Mouse (Mus musculus) lung, postnatal 0 days (tissue): ENCODE results near the gene Gm11985. TPM values are rescaled to one million over a fixed set of nuclear protein-coding genes. Genes with fewer than 3 reads are reported as not detected.

Experiments used
- ATAC-seq: fragments of 200-750 bp; cut with Nextera tagmentation; 2 replicates; pipeline ENCODE4 v1.8.0; 2017; ENCODE audit warnings: moderate library complexity
- DNase-seq: peaks from one replicate; pipeline ENCODE4 v3.0.0-alpha.2; 2016; ENCODE audit warnings: low spot score
- H3K27ac ChIP-seq: fragments of 300-500 bp; sonication (generic); 2 replicates; pipeline ENCODE4 v1.5.1; 2014; ENCODE audit warnings: antibody characterized with exemption, mild to moderate bottlenecking, low read length, mixed read lengths
- H3K27me3 ChIP-seq: fragments of 300-500 bp; sonication (generic); replicated peaks from 2 replicates; pipeline ENCODE4 v1.6.1; 2014; ENCODE audit warnings: low read length, mixed read lengths; ENCODE audit not compliant: insufficient read depth
- H3K36me3 ChIP-seq: fragments of 300-500 bp; sonication (generic); 2 replicates; pipeline ENCODE4 v1.6.1; 2014; ENCODE audit warnings: low read length, mixed read lengths; ENCODE audit not compliant: insufficient read depth
- H3K4me1 ChIP-seq: fragments of 300-500 bp; sonication (generic); 2 replicates; pipeline ENCODE4 v1.6.1; 2014; ENCODE audit warnings: antibody characterized with exemption, low read depth, low read length, mixed read lengths; ENCODE audit not compliant: insufficient read depth
- H3K4me2 ChIP-seq: fragments of 300-500 bp; sonication (generic); replicated peaks from 2 replicates; pipeline ENCODE4 v1.6.1; 2014; ENCODE audit warnings: low read depth, mild to moderate bottlenecking, low read length, moderate library complexity, mixed read lengths
- H3K4me3 ChIP-seq: fragments of 300-500 bp; sonication (generic); 2 replicates; pipeline ENCODE4 v1.5.1; 2014; ENCODE audit warnings: low read depth, low read length
- H3K9ac ChIP-seq: fragments of 300-500 bp; sonication (generic); replicated peaks from 2 replicates; pipeline ENCODE4 v1.6.1; 2014; ENCODE audit warnings: low read depth, mild to moderate bottlenecking
- H3K9me3 ChIP-seq: fragments of 300-500 bp; sonication (generic); 2 replicates; pipeline ENCODE4 v1.6.1; 2016; ENCODE audit warnings: low read length, mixed read lengths
- CTCF ChIP-seq: IDR thresholded peaks from 2 replicates; pipeline ENCODE4 v1.5.1; 2016; ENCODE audit warnings: antibody characterized with exemption, mild to moderate bottlenecking
- EP300 ChIP-seq: IDR thresholded peaks from 2 replicates; pipeline ENCODE4 v1.6.1; 2016; ENCODE audit warnings: antibody characterized with exemption, mild to moderate bottlenecking, control low read depth
- WGBS: fragments of 180-500 bp; shearing (Covaris S2); extraction: QIAGEN DNeasy Blood & Tissue Kit; methylation state at CpG from one replicate; pipeline ENCODE4 v1.1.7; 2014; 5-methylcytosine and 5-hydroxymethylcytosine counted together
- polyA plus RNA-seq: library from polyadenylated mRNA; unstranded; fragments of >200 nt; fragmentation: Nextera tagmentation; extraction: Ambion mirVana; gene quantifications from 2 replicates; pipeline ENCODE4 v1.2.1, GENCODE M21; 2015

Gene Gm11985
- polyA plus RNA-seq, 1 experiment from 2014 or later = not detected

DNA sequence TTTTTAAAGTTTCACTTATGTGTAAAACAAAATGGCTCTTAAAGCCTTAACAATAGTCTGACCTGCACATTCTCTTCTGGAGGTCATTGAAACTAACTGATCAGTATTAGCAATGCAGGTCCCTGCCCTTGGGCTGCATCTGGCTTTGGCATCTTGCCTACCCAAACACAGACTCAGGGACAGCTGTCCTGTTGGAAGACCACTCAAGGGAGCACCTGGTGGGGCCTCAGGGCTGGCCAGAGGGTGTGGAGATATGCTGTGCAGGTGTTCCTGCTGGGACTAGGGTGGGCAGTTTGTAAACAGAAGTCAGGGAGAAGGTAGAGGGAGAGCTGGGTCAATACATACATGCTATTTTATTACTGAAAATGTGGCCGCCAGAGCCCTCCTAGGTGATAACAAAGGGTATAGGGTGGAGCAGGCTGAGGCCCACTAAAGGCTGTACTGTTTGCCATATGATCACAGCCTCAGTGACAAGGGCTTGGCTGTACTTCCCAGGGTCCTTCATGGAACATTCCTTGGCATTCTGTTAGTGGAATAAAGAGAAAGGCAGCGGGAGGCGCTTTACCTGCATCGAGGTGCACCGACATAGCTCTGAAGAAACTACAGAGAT, 52.0 kb downstream of the Gm11985 start:
- Histone ChIP-seq H3K9me3 (no peaks in the 10 kb centered on the region), H3K4me3 (no peak overlapping the region), H3K4me1 (no peaks in the 10 kb centered on the region; the same call in 1 of the 2 replicates), H3K4me2 (no peak overlapping the region), H3K9ac (no peak overlapping the region), H3K36me3 (no peaks in the 10 kb centered on the region), H3K27ac (no peak overlapping the region), H3K27me3 (no peaks in the 10 kb centered on the region)
- WGBS = 60% methylated on average over 5 of the region's 5 CpGs
- DNase-seq = no peak
- TF ChIP-seq EP300 (no peak), CTCF (no peak)
- peak; percentile 37; the same call in 1 of the 2 replicates for ATAC-seq

DNA sequence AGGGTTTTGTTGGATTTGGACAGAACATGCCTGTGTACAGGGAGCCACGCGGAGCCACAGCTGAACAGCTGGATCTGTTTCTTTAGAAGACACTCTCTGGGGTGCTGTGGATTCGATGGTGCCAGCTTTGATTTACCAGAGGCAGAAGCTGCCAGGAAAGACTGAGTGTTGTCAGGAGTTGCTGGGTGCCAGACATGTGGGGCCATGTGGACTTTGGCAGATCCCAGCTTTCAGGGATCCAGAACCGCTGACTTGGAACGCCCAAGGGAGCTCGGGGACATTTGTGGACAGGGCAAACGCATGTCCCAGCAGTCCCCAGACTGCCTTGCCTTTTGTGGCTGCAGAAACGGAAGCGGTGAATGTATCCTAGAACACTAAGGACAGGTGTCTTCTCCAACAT, 52.6 kb downstream of the Gm11985 start:
- TF ChIP-seq EP300 (no peak), CTCF (no peak)
- WGBS = 77% methylated on average over 9 of the region's 9 CpGs
- ATAC-seq (peak; percentile 27; the same call in 1 of the 2 replicates), DNase-seq (peak; percentile 14)
- no peaks in the 10 kb centered on the region; the same call in 1 of the 2 replicates for H3K4me1 ChIP-seq
- H3K4me2 ChIP-seq = no peak overlapping the region
- no peak overlapping the region for H3K9ac ChIP-seq
- H3K4me3 ChIP-seq = no peak overlapping the region
- no peak overlapping the region for H3K27ac ChIP-seq
- no peaks in the 10 kb centered on the region for H3K27me3 ChIP-seq
- no peaks in the 10 kb centered on the region for H3K36me3 ChIP-seq
- H3K9me3 ChIP-seq = no peaks in the 10 kb centered on the region

- Histone ChIP-seq H3K27ac (no peak overlapping the region), H3K9ac (no peak overlapping the region), H3K4me2 (no peak overlapping the region), H3K4me3 (no peak overlapping the region), H3K9me3 (no peaks in the 10 kb centered on the region), H3K4me1 (no peaks in the 10 kb centered on the region; the same call in 1 of the 2 replicates), H3K27me3 (no peaks in the 10 kb centered on the region), H3K36me3 (no peaks in the 10 kb centered on the region)
- ATAC-seq (peak; percentile 37), DNase-seq (no peak)
- 44% methylated on average over 6 of the region's 6 CpGs for WGBS
- no peak for TF ChIP-seq CTCF
- TF ChIP-seq EP300 = no peak
These were observed 53.1 kb downstream of the Gm11985 start for GRCm38 (mm10) chr11:7135301-7135700.

GRCm38 (mm10) chr11:7134319-7134718, 54.0 kb downstream of the Gm11985 start:
- ATAC-seq (no peak), DNase-seq (no peak)
- Histone ChIP-seq H3K27ac (no peak overlapping the region), H3K4me2 (no peak overlapping the region), H3K36me3 (no peaks in the 10 kb centered on the region), H3K4me1 (no peaks in the 10 kb centered on the region; the same call in 1 of the 2 replicates), H3K27me3 (no peaks in the 10 kb centered on the region), H3K9ac (no peak overlapping the region), H3K9me3 (no peaks in the 10 kb centered on the region), H3K4me3 (no peak overlapping the region)
- WGBS = 80% methylated on average over 5 of the region's 5 CpGs
- TF ChIP-seq EP300 = no peak
- no peak for TF ChIP-seq CTCF

GRCm38 (mm10) chr11:7133736-7134135, 54.6 kb downstream of the Gm11985 start:
- DNase-seq (no peak), ATAC-seq (no peak)
- WGBS = 76% methylated on average over 5 of the region's 5 CpGs
- Histone ChIP-seq H3K27me3 (no peaks in the 10 kb centered on the region), H3K9ac (no peak overlapping the region), H3K4me1 (no peaks in the 10 kb centered on the region; the same call in 1 of the 2 replicates), H3K4me3 (no peak overlapping the region), H3K36me3 (no peaks in the 10 kb centered on the region), H3K4me2 (no peak overlapping the region), H3K27ac (no peak overlapping the region), H3K9me3 (no peaks in the 10 kb centered on the region)
- TF ChIP-seq EP300 = no peak
- TF ChIP-seq CTCF = no peak

Other genes with a start within 250 kb of the Gm11985 start
- gene Adcy1, start 125.1 kb downstream of the Gm11985 start, polyA plus RNA-seq = 0.24 and 0.31 TPM in 2 replicates
- gene Igfbp1, start 9.2 kb upstream of the Gm11985 start, polyA plus RNA-seq = 0.23 and 0.69 TPM in 2 replicates
- 23.7 and 45.9 TPM in 2 replicates for gene Igfbp3, start 25.4 kb upstream of the Gm11985 start, polyA plus RNA-seq